Mouse (Mus musculus): ENCODE measurements around the gene Tbp. TPM values are rescaled to one million over a fixed set of nuclear protein-coding genes. Genes with fewer than 3 reads are reported as not detected.
"Not testable (repeated sequence)": the region's sequence is repeated elsewhere in the genome, so short reads cannot be mapped to it uniquely, and the experiment has no call there.

Gene Tbp
- total RNA-seq, 2 experiments from 2014 or later = 25.6 to 30.0 TPM

- peak; percentile 39 to 57 for DNase-seq (ENCODE audit: extremely low spot score in 1 of 2, low spot score in 2 of 2)
- intact Hi-C loops (cut with DNase I) = no loop called here
These were observed 30.5 kb downstream of the Tbp start for GRCm38 (mm10) chr17:15530141-15530540.

GRCm38 (mm10) chr17:15535162-15535800 lies 35.6 kb downstream of the Tbp start:
- intact Hi-C loops (cut with DNase I) = no loop called here

GRCm38 (mm10) chr17:15535943-15536342 lies 36.3 kb downstream of the Tbp start:
- intact Hi-C loops (cut with DNase I) = no loop called here
- DNase-seq (ENCODE audit: extremely low spot score in 1 of 2, low spot score in 2 of 2) = no peak

More at GRCm38 (mm10) chr17:15535162-15535800, 35.6 kb downstream of the Tbp start:
- DNase-seq (ENCODE audit: extremely low spot score in 1 of 2, low spot score in 2 of 2) = peak in 1 of 2 experiments; percentile 44

GRCm38 (mm10) chr17:15536457-15536904 lies 36.8 kb downstream of the Tbp start:
- intact Hi-C loops (cut with DNase I) = no loop called here
- DNase-seq (ENCODE audit: extremely low spot score in 1 of 2, low spot score in 2 of 2) = peak in 1 of 2 experiments; percentile 45

- no peak for DNase-seq (ENCODE audit: extremely low spot score in 1 of 2, low spot score in 2 of 2)
These were observed 40.6 kb downstream of the Tbp start for GRCm38 (mm10) chr17:15540309-15540708.

GRCm38 (mm10) chr17:15543868-15544267 lies 44.2 kb downstream of the Tbp start:
- intact Hi-C loops (cut with DNase I); DNase-seq (ENCODE audit: extremely low spot score in 1 of 2, low spot score in 2 of 2): not testable (repeated sequence)

More at GRCm38 (mm10) chr17:15540309-15540708, 40.6 kb downstream of the Tbp start:
- intact Hi-C loops (cut with DNase I) = no loop called here

- no peak for DNase-seq (ENCODE audit: extremely low spot score in 1 of 2, low spot score in 2 of 2)
- intact Hi-C loops (cut with DNase I) = no loop called here
These were observed 46.8 kb downstream of the Tbp start for GRCm38 (mm10) chr17:15546440-15546839.

- intact Hi-C loops (cut with DNase I) = no loop called here
- DNase-seq (ENCODE audit: extremely low spot score in 1 of 2, low spot score in 2 of 2) = no peak
These were observed 50.0 kb downstream of the Tbp start for GRCm38 (mm10) chr17:15549713-15550112.

- intact Hi-C loops (cut with DNase I) = no loop called here
- DNase-seq (ENCODE audit: extremely low spot score in 1 of 2, low spot score in 2 of 2) = no peak
These were observed 60.3 kb downstream of the Tbp start for GRCm38 (mm10) chr17:15559946-15560345.

GRCm38 (mm10) chr17:15564014-15564927 lies 64.6 kb downstream of the Tbp start, which contains the start of gene Prdm9:
TSS of gene Prdm9 (minus strand) at chr17:15564354.
- intact Hi-C loops (cut with DNase I) = no loop called here
- peak; percentile 99 for DNase-seq (ENCODE audit: extremely low spot score in 1 of 2, low spot score in 2 of 2)

GRCm38 (mm10) chr17:15564928-15565300 lies 65.2 kb downstream of the Tbp start:
- peak in 1 of 2 experiments; percentile 24 for DNase-seq (ENCODE audit: extremely low spot score in 1 of 2, low spot score in 2 of 2)
- intact Hi-C loops (cut with DNase I) = no loop called here

- intact Hi-C loops (cut with DNase I) = no loop called here
- DNase-seq (ENCODE audit: extremely low spot score in 1 of 2, low spot score in 2 of 2) = no peak
These were observed 67.2 kb downstream of the Tbp start for GRCm38 (mm10) chr17:15566908-15567307.

- intact Hi-C loops (cut with DNase I) = no loop called here
- no peak for DNase-seq (ENCODE audit: extremely low spot score in 1 of 2, low spot score in 2 of 2)
These were observed 75.4 kb downstream of the Tbp start for GRCm38 (mm10) chr17:15575056-15575455.

GRCm38 (mm10) chr17:15577291-15577694 lies 77.6 kb downstream of the Tbp start:
- peak in 1 of 2 experiments; percentile 55 for DNase-seq (ENCODE audit: extremely low spot score in 1 of 2, low spot score in 2 of 2)
- intact Hi-C loops (cut with DNase I) = no loop called here

Other genes starting within 250 kb of the Tbp start
- 10 to 100 TPM; 10.6 to 12.0 TPM for gene Dll1, start 123.0 kb upstream of the Tbp start, total RNA-seq (2021)
- 10 to 100 TPM; 33.5 to 35.8 TPM for gene Fam120b, start 103.7 kb upstream of the Tbp start, total RNA-seq (2021)
- gene Psmb1, start 137 bp upstream of the Tbp start, total RNA-seq (2021) = 100 to 1,000 TPM; 133 to 148 TPM
- gene Pdcd2, start 27.4 kb downstream of the Tbp start, total RNA-seq (2021) = 10 to 100 TPM; 15.0 to 17.5 TPM
- 1 to 10 TPM; 1.2 to 2.2 TPM for gene Prdm9, start 64.5 kb downstream of the Tbp start, total RNA-seq (2021)
- gene Chd1, start 205.1 kb downstream of the Tbp start, total RNA-seq (2021) = 10 to 100 TPM; 18.8 to 23.3 TPM